Mouse (Mus musculus): ENCODE measurements around the gene Smg6.

The Smg6 gene

GRCm38 (mm10) chr11:75210093-75210492 is 284.5 kb downstream of the Smg6 start:
- no peak for DNase-seq (ENCODE audit: extremely low spot score, low read depth, low spot score)

DNA sequence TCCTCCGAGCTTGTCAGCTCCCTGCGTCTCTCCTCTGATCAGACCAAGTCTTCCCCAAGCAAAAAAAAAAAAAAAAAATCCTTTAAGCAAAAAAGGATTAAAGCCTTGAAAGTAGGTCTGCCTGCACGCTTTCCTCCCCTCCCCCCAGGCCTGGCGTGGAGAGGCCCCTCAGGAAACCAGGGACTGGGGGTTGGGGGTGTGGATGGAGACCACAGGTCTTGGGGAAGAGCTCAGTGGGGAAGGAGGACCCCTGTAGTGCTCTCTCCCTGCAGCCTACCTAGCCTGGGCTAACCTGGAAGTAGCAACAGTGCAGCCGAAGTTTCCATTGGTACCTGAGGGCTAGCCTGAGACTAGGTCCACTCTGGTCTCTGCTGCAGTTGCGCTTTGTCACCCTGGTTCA is 285.1 kb downstream of the Smg6 start:
- DNase-seq (ENCODE audit: extremely low spot score, low read depth, low spot score): no peak

DNA sequence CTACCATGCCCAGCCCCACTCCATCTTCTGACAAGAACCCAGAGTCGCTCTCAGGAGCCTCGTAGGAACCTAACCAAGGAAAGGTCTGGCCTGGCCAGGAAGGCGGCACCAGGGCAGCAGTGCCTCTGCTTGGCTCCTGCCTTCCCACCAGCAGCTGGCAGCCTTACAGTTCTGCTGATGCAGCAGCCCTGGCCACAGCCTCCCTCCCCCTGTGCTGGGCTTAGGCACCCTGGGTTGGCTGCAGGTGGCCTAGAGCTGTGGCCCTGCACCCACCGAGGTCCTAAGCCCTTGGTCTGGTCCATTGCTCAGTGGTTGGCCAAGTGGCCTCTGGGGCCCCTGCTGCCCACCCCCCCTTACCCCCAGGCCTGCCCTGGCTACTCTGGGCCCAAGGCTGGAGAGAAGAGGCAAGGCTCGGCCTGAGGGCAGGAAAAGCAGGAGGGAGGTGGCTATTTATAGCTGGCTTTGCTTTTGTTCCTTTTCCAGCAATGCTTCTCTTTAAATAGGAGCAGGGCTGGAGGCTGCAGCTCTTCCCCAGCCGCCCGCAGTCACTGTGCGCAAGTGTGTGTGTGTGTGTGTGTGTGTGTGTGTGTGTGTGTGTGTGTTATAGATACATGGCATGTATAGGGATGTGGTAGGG is 286.5 kb downstream of the Smg6 start:
- no peak for DNase-seq (ENCODE audit: extremely low spot score, low read depth, low spot score)

- no peak for DNase-seq (ENCODE audit: extremely low spot score, low read depth, low spot score)
Measured at GRCm38 (mm10) chr11:75212876-75213275, 287.3 kb downstream of the Smg6 start.

DNA sequence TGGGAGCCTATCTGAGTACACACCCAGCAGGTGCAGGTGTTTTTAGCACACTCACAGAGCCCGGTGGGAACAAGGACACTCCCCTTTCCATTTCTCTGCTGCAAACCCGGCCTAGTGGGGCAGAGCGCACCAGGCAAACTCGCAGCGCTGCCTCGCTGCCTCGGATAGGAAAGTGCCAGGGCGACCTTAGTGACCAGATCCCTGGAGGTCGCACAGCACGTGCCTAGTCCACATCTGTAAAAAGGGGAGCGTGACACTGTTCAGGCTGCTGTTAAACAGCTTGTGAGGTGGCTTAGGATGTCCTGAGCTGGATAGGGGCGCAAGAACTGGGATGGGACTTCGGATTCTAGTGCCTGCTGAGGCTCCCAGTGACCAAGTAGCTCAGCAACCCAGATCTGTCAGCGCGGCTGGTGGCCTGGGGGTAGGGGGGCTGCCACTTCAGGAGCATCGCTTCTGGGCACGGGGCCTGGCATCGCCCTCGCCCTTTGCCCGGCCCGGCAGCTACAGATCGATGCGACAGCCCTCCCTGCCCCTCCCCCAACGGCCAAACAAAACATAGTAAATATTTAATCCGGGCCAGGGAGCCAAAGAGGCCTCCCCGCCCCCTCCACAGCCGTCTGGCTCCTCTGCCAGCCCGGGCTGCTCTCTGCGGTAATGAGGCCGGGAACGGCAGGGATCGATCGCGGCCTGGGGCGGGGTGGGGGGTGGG is 287.9 kb downstream of the Smg6 start:
- DNase-seq (ENCODE audit: extremely low spot score, low read depth, low spot score): no peak

Data from hindlimb bud, embryonic 11.5 days (tissue).